Comparison of ENCODE assay signal across 27 mouse cellular contexts in genomic region chr12:5038008-5038407, GRCm38 (mm10).
DNase-seq lines count a peak whose midpoint lies in the region; ATAC-seq and TF ChIP-seq lines count a peak whose summit lies in the region.
"Had no signal": no experiment of that assay in that cellular context is flagged by ENCODE, and none has a peak within 500 bp of the region (broad histone marks: within the 10 kb centered on the region; RNA-seq: fewer than 3 reads in every experiment).

No protein-coding gene starts in this region.

- no peak for TF ChIP-seq CTCF in left cerebral cortex, adult 2 months (IDR thresholded peaks at IDR 0.05)

- intact Hi-C loops in left cerebral cortex, adult 2 months (cut with DNase I) = no loop called here

- no peak for DNase-seq in frontal cortex, postnatal 10 days (ENCODE audit: low spot score in 2 of 2)
- no peak for DNase-seq in left cerebral cortex, adult 2 months (ENCODE audit: extremely low spot score in 1 of 2, low spot score in 2 of 2)
- no peak for DNase-seq in left cerebral cortex, adult 11 months (ENCODE audit: low spot score)
- DNase-seq in right cerebral cortex, adult 18-20 months = peak; percentile 38
- DNase-seq in right cerebral cortex, postnatal 25 days = no peak
- DNase-seq in brain, adult 2 months (ENCODE audit: low read depth, low spot score) = peak; percentile 74
- DNase-seq: adrenal gland, adult 8-10 months; adrenal gland, postnatal 14 days; adrenal gland, postnatal 36 days; B cell, adult 2 months; cerebellum, adult 11 months; cerebellum, adult 18-20 months; cerebellum, adult 8-10 months; cerebellum, adult 9-11 months; cerebellum, postnatal 14 days; cerebellum, postnatal 36 days; embryo, embryonic 11 days had no signal

- peak; percentile 98 for ATAC-seq in frontal cortex, adult (ENCODE audit: low TSS enrichment)
- no peak for ATAC-seq in erythroid progenitor cell, adult 5-6 weeks (replicated peaks; ENCODE audit: low FRiP score, poor library complexity, severe bottlenecking)
- ATAC-seq: activated CD4-positive, CD25-positive, alpha-beta regulatory T cell, adult 4 months; CD4-positive, CD25-positive, alpha-beta regulatory T cell, adult 4 months; forebrain, embryonic 13.5 days; forebrain, embryonic 15.5 days; Patski had no signal

- H3K4me3 ChIP-seq in left cerebral cortex, adult 2 months = no peak overlapping the region
- H3K4me3 ChIP-seq: embryonic facial prominence, embryonic 13.5 days; embryonic facial prominence, embryonic 15.5 days; erythroblast, embryonic 14.5 days; forebrain, embryonic 13.5 days; forebrain, embryonic 15.5 days had no signal

- peak overlapping the region; percentile 57; the same call in 1 of the 2 replicates for H3K27ac ChIP-seq in left cerebral cortex, adult 2 months
- H3K27ac ChIP-seq: embryonic facial prominence, embryonic 13.5 days; embryonic facial prominence, embryonic 15.5 days; forebrain, embryonic 13.5 days; forebrain, embryonic 15.5 days had no signal

Comparison
In these comparisons a context has a peak if more than half of its experiments do, and no peak if none do; other contexts are left out.
1. DNase-seq: peak in right cerebral cortex, adult 18-20 months (single experiment) and brain, adult 2 months (single experiment); none in frontal cortex, postnatal 10 days (0 of 2), left cerebral cortex, adult 2 months (0 of 2), left cerebral cortex, adult 11 months (single experiment) and right cerebral cortex, postnatal 25 days (single experiment).